ENCODE assay signal across 8 mouse cellular contexts in the genomic region with DNA sequence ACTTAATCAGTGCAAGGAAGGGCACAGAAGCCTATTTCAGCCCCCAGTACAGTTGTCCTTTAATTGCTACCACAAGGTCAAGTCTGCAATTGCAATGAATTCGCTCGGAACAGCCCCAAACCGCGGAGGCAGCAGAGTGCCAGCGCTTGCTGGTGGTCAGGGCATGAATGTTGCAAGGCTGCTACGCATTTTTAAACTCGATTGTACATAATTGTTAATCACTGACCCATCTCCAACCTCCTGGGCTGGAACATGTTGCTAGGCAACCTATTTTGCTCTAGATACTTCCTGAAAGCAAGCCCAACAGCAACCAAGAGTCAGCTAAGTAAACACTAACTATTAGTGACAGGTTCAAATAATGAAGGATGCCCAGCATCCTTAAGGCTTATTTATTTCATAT.
DNase-seq lines count a peak whose midpoint lies in the region; ATAC-seq and TF ChIP-seq lines count a peak whose summit lies in the region.

No protein-coding gene starts in this region.

- TF ChIP-seq EP300 in MEL (IDR thresholded peaks at IDR 0.05; ENCODE audit: low read depth in 1 of 2, low read length in 2 of 2), result no peak

- no peak for TF ChIP-seq POLR2A in MEL (IDR thresholded peaks at IDR 0.05; ENCODE audit: control insufficient read depth in 1 of 2, insufficient read depth in 1 of 2, low read depth in 1 of 2, low read length in 2 of 2, poor library complexity in 1 of 2)

- TF ChIP-seq CTCF in MEL (IDR thresholded peaks at IDR 0.05 in 2 of 3, conservative IDR thresholded peaks at IDR 0.05 in 1 of 3; ENCODE audit: control insufficient read depth in 1 of 3, insufficient read depth in 1 of 3, low read depth in 2 of 3, low read length in 3 of 3, poor library complexity in 1 of 3, severe bottlenecking in 1 of 3), result no peak

- no peak overlapping the region for H3K4me3 ChIP-seq in MEL (ENCODE audit: control insufficient read depth in 1 of 2, insufficient read depth in 1 of 2, low read depth in 2 of 2, low read length in 2 of 2)
- H3K4me3 ChIP-seq in stomach, embryonic 16.5 days (replicated peaks; ENCODE audit: low read length), result no peak overlapping the region

- no peak overlapping the region for H3K9ac ChIP-seq in MEL (ENCODE audit: control insufficient read depth, low read depth, low read length, poor library complexity, severe bottlenecking)
- H3K9ac ChIP-seq in stomach, embryonic 16.5 days (ENCODE audit: low read length), result no peak overlapping the region; the same call in 1 of the 2 replicates

- peak overlapping the region; percentile 48 for H3K4me2 ChIP-seq in stomach, embryonic 16.5 days (ENCODE audit: low read depth, low read length)

- peaks cover 0 to 2% of the 10 kb centered on the region in 2 experiments; a peak in 1 of 4 replicates for H3K36me3 ChIP-seq in MEL (ENCODE audit: control insufficient read depth in 1 of 2, insufficient read depth in 2 of 2, low read length in 2 of 2)
- H3K36me3 ChIP-seq in stomach, embryonic 16.5 days (ENCODE audit: control insufficient read depth, insufficient read depth, low read length), result no peaks in the 10 kb centered on the region

- DNase-seq in MEL (ENCODE audit: low read depth, low spot score) (peak; percentile 34), liver (no peak)
- peak; percentile 50 for DNase-seq in adrenal gland, adult 8-10 months
- peak; percentile 53 to 70 for DNase-seq in kidney, postnatal 4 days
- DNase-seq in right cerebral cortex, adult 18-20 months, result no peak
- DNase-seq in cerebellum, adult 9-10 months, result no peak

- H3K27me3 ChIP-seq in MEL (ENCODE audit: control insufficient read depth in 1 of 2, insufficient read depth in 2 of 2, low read length in 2 of 2), result no peaks in the 10 kb centered on the region
- H3K27me3 ChIP-seq in stomach, embryonic 16.5 days (ENCODE audit: control insufficient read depth, insufficient read depth, low read length), result no peaks in the 10 kb centered on the region

- no peaks in the 10 kb centered on the region for H3K9me3 ChIP-seq in MEL (replicated peaks; ENCODE audit: insufficient read depth, low read length)
- no peaks in the 10 kb centered on the region for H3K9me3 ChIP-seq in stomach, embryonic 16.5 days (replicated peaks; ENCODE audit: control insufficient read depth, low read length)

- TF ChIP-seq RAD21 in MEL (IDR thresholded peaks at IDR 0.05; ENCODE audit: low read depth, low read length), result no peak

- H3K79me2 ChIP-seq in MEL (ENCODE audit: control insufficient read depth, insufficient read depth, low read length, poor library complexity), result no peaks in the 10 kb centered on the region

- WGBS in stomach, embryonic 16.5 days, result 38% methylated on average over 7 of the region's 7 CpGs

- H3K27ac ChIP-seq in MEL (ENCODE audit: control insufficient read depth, low read depth, low read length), result no peak overlapping the region
- no peak overlapping the region for H3K27ac ChIP-seq in stomach, embryonic 16.5 days (ENCODE audit: low read length)

- peak; percentile 55 for ATAC-seq in granulocyte monocyte progenitor cell, adult 5-6 weeks (replicated peaks; ENCODE audit: poor library complexity, severe bottlenecking)
- ATAC-seq in stomach, embryonic 16.5 days (ENCODE audit: insufficient read depth, low FRiP score), result peak; percentile 7; the same call in 1 of the 2 replicates

- peaks cover 0 to 18% of the 10 kb centered on the region in 2 experiments; a peak in 3 of 4 replicates for H3K4me1 ChIP-seq in MEL (ENCODE audit: control insufficient read depth in 1 of 2, insufficient read depth in 2 of 2, low read length in 2 of 2)
- H3K4me1 ChIP-seq in stomach, embryonic 16.5 days (ENCODE audit: control insufficient read depth, insufficient read depth, low read length), result peaks cover 19% of the 10 kb centered on the region

TF ChIP-seq in MEL, 35 proteins besides CTCF, POLR2A, EP300 and RAD21:
- TF ChIP-seq ELF1 (IDR thresholded peaks at IDR 0.05; ENCODE audit: low read depth, low read length), result no peak
- TF ChIP-seq RCOR1 (IDR thresholded peaks at IDR 0.05; ENCODE audit: low read depth, low read length), result no peak
- TF ChIP-seq TBP (IDR thresholded peaks at IDR 0.05; ENCODE audit: low read depth, low read length), result no peak
- TF ChIP-seq CHD2 (IDR thresholded peaks at IDR 0.05; ENCODE audit: low read length), result no peak
- no peak for TF ChIP-seq JUND (IDR thresholded peaks at IDR 0.05; ENCODE audit: low read depth, low read length)
- TF ChIP-seq E2F4 (IDR thresholded peaks at IDR 0.05; ENCODE audit: borderline replicate concordance, low read depth, low read length), result no peak
- TF ChIP-seq CHD1 (IDR thresholded peaks at IDR 0.05; ENCODE audit: low read depth, low read length), result no peak
- TF ChIP-seq ZC3H11A (IDR thresholded peaks at IDR 0.05; ENCODE audit: low read depth, low read length), result no peak
- TF ChIP-seq MXI1 (IDR thresholded peaks at IDR 0.05; ENCODE audit: low read depth, low read length), result no peak
- no peak for TF ChIP-seq MAFK (IDR thresholded peaks at IDR 0.05; ENCODE audit: borderline replicate concordance, low read depth, low read length)
- TF ChIP-seq MAZ (IDR thresholded peaks at IDR 0.05; ENCODE audit: low read depth, low read length), result no peak
- no peak for TF ChIP-seq MAX (IDR thresholded peaks at IDR 0.05; ENCODE audit: low read length)

Comparison
In these comparisons a context has a peak if more than half of its experiments do, and no peak if none do; other contexts are left out.
1. DNase-seq: peak in MEL (single experiment), adrenal gland, adult 8-10 months (single experiment) and kidney, postnatal 4 days (2 of 2); none in right cerebral cortex, adult 18-20 months (single experiment), cerebellum, adult 9-10 months (single experiment) and liver (single experiment).